Mouse (Mus musculus) liver, postnatal 0 days (tissue): Measurements from ENCODE around the gene Celf3. TPM values are rescaled to one million over a fixed set of nuclear protein-coding genes. Genes with fewer than 3 reads are reported as not detected.

Experiments used
- ATAC-seq: fragments of 200-750 bp; cut with Nextera tagmentation; 2 replicates; pipeline ENCODE4 v1.8.0; 2017; ENCODE audit warnings: mild to moderate bottlenecking, moderate library complexity
- DNase-seq: peaks from one replicate; pipeline ENCODE4 v3.0.0-alpha.2; 2016
- H3K27ac ChIP-seq: fragments of 300-500 bp; sonication (generic); 2 replicates; pipeline ENCODE4 v1.5.1; 2014; ENCODE audit warnings: antibody characterized with exemption, moderate library complexity, mild to moderate bottlenecking, low read depth
- H3K27me3 ChIP-seq: fragments of 300-500 bp; sonication (generic); 2 replicates; pipeline ENCODE4 v1.6.1; 2014; ENCODE audit warnings: low read length, control low read depth, mixed read lengths; ENCODE audit not compliant: insufficient read depth
- H3K36me3 ChIP-seq: fragments of 300-500 bp; sonication (generic); replicated peaks from 2 replicates; pipeline ENCODE4 v1.6.1; 2014; ENCODE audit warnings: mild to moderate bottlenecking, control low read depth, low read length, moderate library complexity, mixed read lengths; ENCODE audit not compliant: insufficient read depth
- H3K4me1 ChIP-seq: fragments of 300-500 bp; sonication (generic); 2 replicates; pipeline ENCODE4 v1.6.1; 2014; ENCODE audit warnings: antibody characterized with exemption, mild to moderate bottlenecking, control low read depth; ENCODE audit not compliant: insufficient read depth
- H3K4me2 ChIP-seq: fragments of 300-500 bp; sonication (generic); 2 replicates; pipeline ENCODE4 v1.6.1; 2014; ENCODE audit warnings: low read depth, mild to moderate bottlenecking, low read length, moderate library complexity, mixed read lengths
- H3K4me3 ChIP-seq: fragments of 300-500 bp; sonication (generic); 2 replicates; pipeline ENCODE4 v1.5.1; 2014; ENCODE audit warnings: low read depth, low read length
- H3K9ac ChIP-seq: fragments of 300-500 bp; sonication (generic); replicated peaks from 2 replicates; pipeline ENCODE4 v1.6.1; 2014; ENCODE audit warnings: mild to moderate bottlenecking, moderate library complexity
- H3K9me3 ChIP-seq: fragments of 300-500 bp; sonication (generic); 2 replicates; pipeline ENCODE4 v1.6.1; 2016; ENCODE audit warnings: mild to moderate bottlenecking, control low read depth, low read length, mixed read lengths
- CTCF ChIP-seq: sonication (generic); IDR thresholded peaks from 2 replicates; pipeline ENCODE4 v1.5.1; 2016; ENCODE audit warnings: antibody characterized with exemption, low read depth
- EP300 ChIP-seq: IDR thresholded peaks from 2 replicates; pipeline ENCODE4 v1.6.1; 2016; ENCODE audit warnings: antibody characterized with exemption, low read depth, mild to moderate bottlenecking
- WGBS: fragments of 180-500 bp; shearing (Covaris S2); extraction: QIAGEN DNeasy Blood & Tissue Kit; methylation state at CpG from one replicate; pipeline ENCODE4 v1.1.7; 2014; ENCODE audit not compliant: insufficient replicate concordance; 5-methylcytosine and 5-hydroxymethylcytosine counted together
- polyA plus RNA-seq: library from polyadenylated mRNA; unstranded; fragments of >200 nt; fragmentation: Nextera tagmentation; extraction: Ambion mirVana; gene quantifications from 2 replicates; pipeline ENCODE4 v1.2.1, GENCODE M21; 2015

Celf3 gene
- polyA plus RNA-seq, 1 experiment from 2014 or later = 0.06 TPM

DNA sequence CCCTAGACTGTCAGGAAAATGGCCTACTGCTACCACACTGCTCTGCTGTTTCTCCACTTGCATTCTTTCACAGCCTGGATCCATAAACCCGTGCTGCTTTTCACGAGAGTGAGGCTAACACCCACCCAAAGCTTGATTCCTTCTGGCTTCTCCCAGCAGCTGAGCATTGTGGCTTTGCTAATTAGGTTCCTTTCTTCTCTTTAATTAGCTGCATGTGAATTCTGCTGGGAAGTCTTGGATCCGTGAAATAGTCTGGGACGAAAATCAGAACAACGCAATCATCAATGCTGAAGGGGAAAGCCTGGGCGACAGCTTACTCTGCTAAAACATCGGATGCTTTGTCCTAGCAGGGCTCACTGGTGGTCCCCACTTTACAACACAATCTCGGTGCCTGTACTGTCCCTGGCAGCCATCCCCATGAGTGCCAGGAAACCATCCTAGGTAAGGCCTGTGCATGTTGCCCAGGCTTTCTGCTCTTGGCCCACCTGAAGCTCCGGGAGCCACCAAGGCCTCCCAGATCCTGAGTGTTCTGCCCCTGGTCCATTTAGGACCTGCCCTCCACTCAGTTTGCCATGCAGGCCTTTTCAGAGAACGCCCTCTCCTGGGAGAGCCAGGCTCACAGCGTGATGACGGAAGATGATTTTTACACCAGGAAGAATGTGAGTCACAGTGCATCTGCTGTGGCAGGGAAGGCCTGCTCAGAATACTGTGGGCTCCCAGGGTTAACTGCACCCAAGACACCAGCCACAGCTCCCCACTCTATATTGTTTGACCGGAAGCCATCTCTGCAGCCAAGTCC, 12.3 kb upstream of the Celf3 start:
- H3K27me3 ChIP-seq = no peaks in the 10 kb centered on the region
- no peak overlapping the region for H3K4me3 ChIP-seq
- DNase-seq (no peak), ATAC-seq (no peak)
- no peaks in the 10 kb centered on the region for H3K9me3 ChIP-seq
- no peak overlapping the region for H3K27ac ChIP-seq
- 78% methylated on average over 13 of the region's 13 CpGs for WGBS
- TF ChIP-seq CTCF = no peak
- TF ChIP-seq EP300 = no peak
- no peaks in the 10 kb centered on the region for H3K4me1 ChIP-seq
- H3K9ac ChIP-seq = no peak overlapping the region
- H3K4me2 ChIP-seq = no peak overlapping the region
- no peaks in the 10 kb centered on the region for H3K36me3 ChIP-seq

DNA sequence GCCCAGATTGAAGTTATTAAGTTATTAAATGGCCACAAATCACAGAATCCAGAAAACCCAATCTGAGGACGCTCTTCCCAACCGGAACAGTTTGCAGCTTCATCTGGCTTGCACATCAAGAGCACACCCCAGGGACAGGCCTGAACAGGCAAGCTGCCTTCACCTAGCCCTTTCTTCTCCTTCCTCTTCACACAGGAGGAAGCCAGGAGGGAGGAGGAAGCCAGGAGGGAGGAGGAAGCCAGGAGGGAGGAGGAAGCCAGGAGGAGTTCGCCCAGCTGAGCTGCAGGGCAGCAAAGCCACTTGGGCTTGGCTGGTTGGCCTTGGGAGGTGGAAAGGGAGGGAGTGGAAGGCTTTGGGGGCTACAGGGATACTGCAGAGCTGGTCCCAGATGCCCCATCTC, 9.2 kb upstream of the Celf3 start:
- H3K27me3 ChIP-seq = no peaks in the 10 kb centered on the region
- 49% methylated on average over 3 of the region's 3 CpGs for WGBS
- DNase-seq = no peak
- H3K9ac ChIP-seq = no peak overlapping the region
- no peak for ATAC-seq
- no peaks in the 10 kb centered on the region for H3K4me1 ChIP-seq
- no peak overlapping the region for H3K27ac ChIP-seq
- no peak overlapping the region for H3K4me3 ChIP-seq
- no peak overlapping the region for H3K4me2 ChIP-seq
- no peaks in the 10 kb centered on the region for H3K36me3 ChIP-seq
- no peaks in the 10 kb centered on the region for H3K9me3 ChIP-seq
- TF ChIP-seq EP300 (no peak), CTCF (no peak)

GRCm38 (mm10) chr3:94472447-94473114, 5.5 kb upstream of the Celf3 start:
- peak; percentile 44 for DNase-seq
- H3K27ac ChIP-seq = no peak overlapping the region
- ATAC-seq = no peak

DNA sequence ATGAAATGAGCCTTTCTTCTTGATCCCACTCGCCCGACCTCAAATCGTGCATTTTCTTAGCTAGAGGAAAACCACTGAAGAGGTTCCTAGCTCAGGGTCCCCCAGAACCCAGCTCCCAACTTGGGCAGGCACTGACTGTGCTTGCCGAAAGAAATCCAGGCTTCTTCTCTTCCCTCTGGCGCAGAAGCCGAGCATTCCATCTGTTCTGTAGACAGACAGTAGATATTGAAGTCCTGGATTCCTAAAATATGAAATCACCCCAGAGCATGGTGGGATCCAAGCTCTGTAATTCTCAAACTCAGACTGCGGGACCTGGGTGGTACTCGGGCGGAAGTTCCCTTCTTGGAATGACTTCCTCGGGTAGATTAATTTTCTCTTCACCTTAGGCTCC, 5.0 kb upstream of the Celf3 start:
- TF ChIP-seq EP300 = no peak
- TF ChIP-seq CTCF = no peak
- H3K9me3 ChIP-seq = no peaks in the 10 kb centered on the region
- H3K36me3 ChIP-seq = no peaks in the 10 kb centered on the region
- no peak overlapping the region for H3K4me2 ChIP-seq
- no peaks in the 10 kb centered on the region for H3K4me1 ChIP-seq
- DNase-seq = no peak
- no peak for ATAC-seq
- no peak overlapping the region for H3K9ac ChIP-seq
- no peak overlapping the region for H3K4me3 ChIP-seq
- WGBS = 63% methylated on average over 10 of the region's 10 CpGs
- H3K27me3 ChIP-seq = no peaks in the 10 kb centered on the region
- H3K27ac ChIP-seq = no peak overlapping the region

More at GRCm38 (mm10) chr3:94472447-94473114, 5.5 kb upstream of the Celf3 start:
- Histone ChIP-seq H3K9ac (no peak overlapping the region), H3K4me3 (no peak overlapping the region), H3K9me3 (no peaks in the 10 kb centered on the region), H3K36me3 (no peaks in the 10 kb centered on the region), H3K27me3 (no peaks in the 10 kb centered on the region), H3K4me1 (no peaks in the 10 kb centered on the region), H3K4me2 (no peak overlapping the region)
- TF ChIP-seq EP300 (no peak), CTCF (no peak)
- 14% methylated on average over 28 of the region's 28 CpGs for WGBS

- no peak for TF ChIP-seq CTCF
- no peak for TF ChIP-seq EP300
- 47% methylated on average over 5 of the region's 5 CpGs for WGBS
- H3K27ac ChIP-seq = no peak overlapping the region
- no peak for ATAC-seq
- no peaks in the 10 kb centered on the region for H3K9me3 ChIP-seq
- no peak overlapping the region for H3K9ac ChIP-seq
- no peak for DNase-seq
- H3K4me2 ChIP-seq = no peak overlapping the region
- H3K36me3 ChIP-seq = no peaks in the 10 kb centered on the region
- H3K27me3 ChIP-seq = peaks cover 3% of the 10 kb centered on the region; the same call in 1 of the 2 replicates
- H3K4me3 ChIP-seq = no peak overlapping the region
- no peaks in the 10 kb centered on the region for H3K4me1 ChIP-seq
Measured at GRCm38 (mm10) chr3:94473567-94474232, 4.4 kb upstream of the Celf3 start.
